Mouse (Mus musculus) embryo, embryonic 10.5 days (tissue): ENCODE results near the gene Lyg1.
A peak's percentile ranks its signal among the peaks of the same experiment; 100 is the strongest.
"Not testable (repeated sequence)": the region's sequence is repeated elsewhere in the genome, so short reads cannot be mapped to it uniquely, and the experiment has no call there.

ENCODE experiments used
- DNase-seq: peaks from one replicate; pipeline ENCODE4 v3.0.0-alpha.2; 2015; ENCODE audit warnings: low spot score

The Lyg1 gene

GRCm38 (mm10) chr1:37957659-37958058 is at the start of gene Lyg1:
Gene Lyg1, minus strand, starts transcription at chr1:37957759.
- no peak for DNase-seq

GRCm38 (mm10) chr1:38006741-38007140 is 49.2 kb upstream of the Lyg1 start:
- no peak for DNase-seq

- DNase-seq: no peak
Measured at GRCm38 (mm10) chr1:38003046-38003445, 45.5 kb upstream of the Lyg1 start.

DNA sequence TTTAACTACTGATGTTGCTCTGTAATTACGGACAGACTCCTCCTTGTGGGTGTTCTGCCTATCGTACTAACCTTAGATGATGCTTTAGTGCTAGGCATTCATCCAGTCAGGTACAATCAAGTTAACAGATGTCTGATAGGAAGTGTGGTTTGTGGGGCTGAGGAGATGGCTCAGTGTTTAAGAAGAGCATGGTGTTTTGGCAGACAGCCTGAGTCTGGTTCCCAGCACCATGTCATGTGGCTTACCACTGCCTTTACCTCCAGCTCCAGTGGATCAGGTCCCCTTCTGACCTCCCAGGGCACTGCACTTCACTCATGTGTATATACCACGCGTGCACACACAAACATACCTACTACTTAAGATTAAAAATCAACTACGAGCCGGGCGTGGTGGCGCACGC is 44.4 kb upstream of the Lyg1 start:
- DNase-seq: no peak

GRCm38 (mm10) chr1:38000844-38001243 is 43.3 kb upstream of the Lyg1 start:
- DNase-seq: no peak

GRCm38 (mm10) chr1:37999552-37999951 is 42.0 kb upstream of the Lyg1 start:
- peak; percentile 4 for DNase-seq

DNA sequence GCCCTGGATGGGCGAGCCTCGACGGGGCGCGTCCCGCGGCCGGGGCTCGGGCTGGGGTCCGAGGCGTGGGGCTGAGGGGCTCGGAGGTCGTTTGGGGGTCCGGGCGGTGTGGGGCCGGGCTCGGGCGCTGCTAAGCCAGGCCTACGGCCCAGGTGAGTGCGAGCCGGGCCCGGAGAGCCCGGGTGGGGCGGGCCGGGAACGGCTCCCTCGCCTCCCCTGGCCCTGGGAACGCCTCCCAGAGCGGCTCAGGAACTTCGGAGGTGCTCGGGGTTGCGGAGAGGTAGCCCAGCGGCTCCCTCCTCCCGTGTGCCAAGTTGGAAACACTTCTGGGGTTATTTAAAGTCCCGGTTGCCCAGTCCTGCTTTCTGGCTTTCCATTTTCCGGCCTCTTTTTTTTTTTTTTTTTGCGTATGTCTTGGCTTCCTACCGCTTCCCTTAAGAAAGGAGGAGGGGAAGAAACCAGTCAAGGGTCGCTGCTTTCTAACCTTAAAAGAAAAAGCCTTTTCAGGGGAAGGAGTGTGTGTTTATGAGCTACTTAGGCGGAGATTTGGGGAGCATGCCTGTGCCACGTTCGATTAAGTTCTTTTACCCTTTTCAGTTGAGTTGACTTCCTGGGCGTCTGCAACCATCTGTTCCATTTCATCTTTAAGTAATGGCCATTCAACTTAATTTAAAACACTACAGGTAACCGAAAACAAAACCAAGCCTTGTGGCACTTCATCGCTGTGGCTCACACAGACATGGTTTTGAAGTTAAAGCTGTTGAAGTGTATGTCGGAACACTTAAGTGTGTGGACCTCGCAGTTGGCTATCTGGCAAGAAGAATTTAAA is 41.0 kb upstream of the Lyg1 start:
- peak; percentile 19 for DNase-seq

GRCm38 (mm10) chr1:37997867-37998266 is 40.3 kb upstream of the Lyg1 start, which contains the start of the genes Txndc9 and Eif5b:
Gene Txndc9, minus strand, starts transcription at chr1:37997893.
Gene Eif5b, plus strand, starts transcription at chr1:37998010.
- DNase-seq: peak; percentile 97

- DNase-seq: peak; percentile 100
Measured at GRCm38 (mm10) chr1:37996877-37997484, 39.4 kb upstream of the Lyg1 start.

GRCm38 (mm10) chr1:37996226-37996625 is 38.7 kb upstream of the Lyg1 start:
- DNase-seq: no peak

- no peak for DNase-seq
Measured at GRCm38 (mm10) chr1:37987856-37988255, 30.3 kb upstream of the Lyg1 start.

- peak; percentile 50 for DNase-seq
Measured at GRCm38 (mm10) chr1:37985764-37986323, 28.3 kb upstream of the Lyg1 start.

- no peak for DNase-seq
Measured at GRCm38 (mm10) chr1:37984326-37984725, 26.8 kb upstream of the Lyg1 start.

- DNase-seq: no peak
Measured at GRCm38 (mm10) chr1:37977303-37977702, 19.7 kb upstream of the Lyg1 start.

- not testable (repeated sequence) for DNase-seq
Measured at GRCm38 (mm10) chr1:37976666-37977065, 19.1 kb upstream of the Lyg1 start.

- no peak for DNase-seq
Measured at GRCm38 (mm10) chr1:37971520-37971919, 14.0 kb upstream of the Lyg1 start.

- DNase-seq: no peak
Measured at GRCm38 (mm10) chr1:37968746-37969145, 11.2 kb upstream of the Lyg1 start.

DNA sequence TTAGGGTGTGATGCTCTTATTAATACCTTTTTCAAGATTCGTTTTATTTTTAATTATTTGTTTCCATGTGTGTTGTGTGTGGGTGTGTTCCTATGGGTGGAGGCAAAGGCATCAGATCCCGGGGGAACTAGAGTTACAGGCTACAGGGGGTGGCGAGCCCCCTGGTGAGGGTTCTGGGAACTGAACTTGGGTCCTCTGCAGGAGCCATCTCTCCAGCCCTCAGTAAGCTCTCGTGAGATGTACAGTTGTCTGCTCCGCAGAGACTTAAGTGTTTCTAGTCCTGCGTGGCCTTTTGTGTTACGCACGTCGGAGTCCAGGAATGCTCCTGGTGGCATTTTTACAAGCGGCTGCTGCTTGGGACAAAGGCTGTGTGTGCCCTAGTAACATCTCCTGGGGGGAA is 8.0 kb upstream of the Lyg1 start:
- DNase-seq: no peak

DNA sequence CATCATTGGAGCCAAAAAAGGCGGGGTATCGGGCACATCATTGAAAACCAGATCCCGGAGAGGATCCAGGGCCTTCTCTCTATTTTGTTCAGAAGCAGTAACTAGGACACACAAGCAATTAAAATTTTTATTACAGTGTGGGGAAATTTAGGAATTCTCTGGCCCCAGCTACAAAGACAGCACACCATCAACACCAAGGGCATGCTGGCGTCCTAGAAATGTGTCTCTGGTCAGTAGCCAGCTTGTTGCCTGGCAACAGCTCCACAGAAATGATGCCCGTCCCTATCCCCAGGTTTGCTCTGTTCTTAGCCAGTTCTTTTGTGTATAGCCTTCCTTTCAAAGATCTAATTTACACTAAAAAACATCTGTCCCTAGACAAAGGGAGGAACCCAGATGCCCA is 1.9 kb upstream of the Lyg1 start:
- DNase-seq: no peak

DNA sequence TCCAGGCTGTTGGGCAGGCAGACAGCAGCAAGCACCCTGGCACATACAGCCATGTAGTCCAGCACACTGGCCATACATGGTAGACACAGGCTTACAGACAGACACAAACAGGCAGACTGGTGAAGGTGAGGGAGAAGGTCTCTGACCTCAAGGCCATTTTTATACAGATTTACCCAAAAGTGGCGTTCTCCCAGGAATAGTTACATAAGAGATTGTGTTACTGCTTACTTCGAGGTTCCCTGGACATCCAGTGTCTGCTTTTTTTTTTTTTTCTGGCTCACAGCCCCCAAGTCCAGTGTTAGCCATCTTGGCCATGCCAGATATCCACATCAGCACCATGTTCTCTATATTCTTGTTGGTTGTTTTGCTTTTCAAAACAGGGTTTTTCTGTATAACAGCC is 957 bp upstream of the Lyg1 start:
- DNase-seq: no peak

- DNase-seq: no peak
Measured at GRCm38 (mm10) chr1:37956690-37957431, 698 bp downstream of the Lyg1 start.

GRCm38 (mm10) chr1:37955251-37955650 is 2.3 kb downstream of the Lyg1 start:
- no peak for DNase-seq
